Mouse (Mus musculus) hindlimb bud, embryonic 11.5 days (tissue): Measurements from ENCODE around the gene Epn2.
"Not testable (repeated sequence)": the region's sequence is repeated elsewhere in the genome, so short reads cannot be mapped to it uniquely, and the experiment has no call there.

Experiments used
- DNase-seq: peaks from one replicate; pipeline ENCODE4 v3.0.0-alpha.2; 2012; ENCODE audit warnings: low read depth, low spot score; ENCODE audit errors: extremely low spot score

The Epn2 gene

DNA sequence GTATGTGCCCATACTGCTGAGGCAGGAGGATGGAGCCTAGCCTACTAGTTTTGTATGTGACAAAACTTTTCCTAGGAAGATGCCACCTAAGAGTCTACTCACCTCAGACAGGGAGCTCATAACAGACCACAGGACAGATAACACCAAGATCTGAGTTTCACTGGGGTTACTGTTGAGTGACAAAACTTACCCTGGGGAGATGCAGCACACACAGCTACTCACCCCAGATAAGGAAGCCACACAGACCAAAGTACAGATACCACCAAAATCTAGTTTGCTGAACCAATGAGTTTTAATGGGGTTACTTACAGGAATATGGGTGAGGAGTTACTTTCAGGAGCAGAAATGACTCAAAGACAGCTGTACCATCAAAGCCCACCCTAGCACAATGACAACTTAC lies 13.6 kb upstream of the Epn2 start:
- DNase-seq, result no peak

DNA sequence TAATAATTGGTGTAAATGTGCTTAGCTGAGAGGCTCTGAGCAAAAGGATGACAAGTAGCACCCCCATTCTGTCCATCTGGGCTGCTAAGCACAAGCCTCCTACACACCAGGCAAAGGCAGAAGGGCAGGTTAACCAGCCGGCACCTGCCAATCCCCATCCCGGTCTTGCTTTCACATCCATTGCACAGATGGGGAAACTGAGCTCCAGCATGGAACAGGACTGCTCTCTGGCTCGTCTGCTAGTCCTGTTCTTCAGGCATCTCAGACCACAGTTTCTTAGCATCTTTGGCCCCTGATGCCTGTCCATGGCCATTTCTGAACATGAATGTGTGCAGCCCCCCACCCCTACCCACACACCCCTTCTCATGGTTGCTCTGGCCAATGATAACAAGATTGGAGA lies 12.6 kb upstream of the Epn2 start:
- no peak for DNase-seq

DNA sequence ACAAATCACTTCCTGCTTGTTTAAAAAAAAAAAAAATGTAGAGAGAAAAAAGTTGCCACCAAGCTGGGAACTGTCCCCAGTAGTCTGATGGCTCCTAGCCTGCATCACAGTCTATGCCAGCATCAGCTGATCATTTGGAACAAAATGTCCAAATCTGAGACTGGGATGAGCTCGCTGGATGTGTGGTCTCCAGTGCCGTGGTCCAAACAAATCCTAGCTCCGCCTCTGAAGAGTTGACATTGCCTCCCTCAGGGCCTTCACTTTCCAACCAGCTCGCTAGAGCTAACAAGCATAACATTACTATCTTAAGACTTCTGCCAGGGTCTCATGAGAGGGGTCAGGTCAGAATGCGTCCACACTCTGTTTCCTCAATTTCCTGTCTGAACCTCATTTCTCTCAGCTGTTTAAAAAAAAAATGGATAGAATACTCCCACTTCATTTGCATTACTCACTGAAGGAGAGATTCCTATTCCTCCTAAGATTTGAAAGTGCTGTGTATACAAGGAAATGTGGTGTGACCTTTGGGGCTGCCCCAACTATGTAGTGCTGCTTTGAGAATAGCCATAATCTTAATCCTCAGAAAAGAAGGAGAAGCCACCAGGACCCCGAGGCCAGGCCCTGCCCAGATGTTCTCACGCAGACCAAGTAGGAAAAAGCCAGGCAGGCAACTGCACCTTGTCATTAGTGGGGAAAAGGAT lies 11.2 kb upstream of the Epn2 start:
- DNase-seq, result no peak

DNA sequence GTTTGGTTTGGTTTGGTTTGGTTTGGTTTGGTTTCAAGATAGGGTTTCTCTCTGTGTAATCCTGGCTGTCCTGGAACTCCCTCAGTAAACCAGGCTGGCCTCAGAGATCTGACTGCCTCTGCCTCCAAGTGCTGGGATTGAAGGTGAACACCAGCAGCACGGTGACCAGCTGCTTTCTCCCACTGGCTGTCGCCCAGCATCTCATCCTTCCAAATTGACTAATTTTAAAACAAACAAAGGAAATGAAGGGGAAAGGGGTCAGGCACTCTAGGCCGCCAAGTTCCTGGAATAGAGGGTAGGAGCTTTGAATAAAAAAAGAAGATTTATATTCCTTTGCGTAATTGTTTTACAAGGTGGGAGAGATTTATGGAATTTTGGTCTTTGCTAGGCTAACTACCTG lies 5.9 kb upstream of the Epn2 start:
- DNase-seq, result no peak

DNA sequence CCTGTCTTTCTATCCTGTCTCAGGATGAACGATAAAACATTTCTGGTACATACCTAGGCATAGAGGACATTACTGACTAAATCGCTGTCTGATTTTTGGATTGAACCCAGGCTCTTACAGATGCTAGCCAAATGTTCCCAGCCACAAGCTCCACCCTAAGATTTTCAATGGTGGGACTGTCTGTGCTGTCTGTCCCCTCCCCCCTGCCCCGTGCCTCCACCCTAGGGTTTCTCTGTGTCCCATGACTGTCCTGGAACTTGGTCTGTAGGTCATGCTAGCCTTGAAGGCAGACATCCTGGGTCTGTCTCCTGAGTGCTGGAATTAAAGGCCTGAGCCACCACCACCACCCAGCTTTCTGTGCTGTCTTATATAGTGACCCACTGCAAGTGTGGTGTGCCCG lies 5.3 kb upstream of the Epn2 start:
- no peak for DNase-seq

DNA sequence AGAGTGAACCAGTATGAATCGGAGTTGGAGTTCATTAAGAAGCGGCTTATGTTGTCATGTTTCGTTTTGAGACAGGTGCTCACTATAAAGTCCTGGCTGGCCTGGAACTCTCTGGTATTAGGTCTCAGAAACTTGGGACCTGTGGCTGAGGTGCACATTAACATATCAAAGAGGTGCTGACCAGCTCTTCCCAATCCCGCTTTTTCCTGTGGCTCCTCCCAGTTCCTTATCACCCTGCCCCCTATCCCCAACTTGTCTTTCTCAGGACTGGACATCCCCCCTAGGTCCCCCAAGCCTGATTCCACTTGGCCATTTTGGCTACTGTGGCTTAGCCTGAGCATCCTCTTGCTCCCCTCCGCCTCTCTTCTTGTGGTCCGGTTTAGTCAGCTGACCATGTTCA lies 4.6 kb upstream of the Epn2 start:
- no peak for DNase-seq

DNA sequence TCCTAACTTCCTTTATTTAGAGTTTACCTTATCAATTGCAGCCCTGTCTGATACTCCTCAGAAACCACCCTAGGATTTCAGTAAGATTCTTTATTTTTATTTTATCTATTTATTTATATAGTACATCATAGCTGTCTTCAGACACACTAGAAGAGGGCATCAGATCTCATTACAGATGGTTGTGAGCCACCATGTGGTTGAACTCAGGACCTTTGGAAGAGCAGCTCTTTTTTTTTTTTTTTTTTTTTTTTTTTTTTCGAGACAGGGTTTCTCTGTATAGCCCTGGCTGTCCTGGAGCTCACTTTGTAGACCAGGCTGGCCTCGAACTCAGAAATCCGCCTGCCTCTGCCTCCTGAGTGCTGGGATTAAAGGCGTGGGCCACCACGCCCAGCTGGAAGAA lies 3.3 kb upstream of the Epn2 start:
- DNase-seq, result not testable (repeated sequence)

DNA sequence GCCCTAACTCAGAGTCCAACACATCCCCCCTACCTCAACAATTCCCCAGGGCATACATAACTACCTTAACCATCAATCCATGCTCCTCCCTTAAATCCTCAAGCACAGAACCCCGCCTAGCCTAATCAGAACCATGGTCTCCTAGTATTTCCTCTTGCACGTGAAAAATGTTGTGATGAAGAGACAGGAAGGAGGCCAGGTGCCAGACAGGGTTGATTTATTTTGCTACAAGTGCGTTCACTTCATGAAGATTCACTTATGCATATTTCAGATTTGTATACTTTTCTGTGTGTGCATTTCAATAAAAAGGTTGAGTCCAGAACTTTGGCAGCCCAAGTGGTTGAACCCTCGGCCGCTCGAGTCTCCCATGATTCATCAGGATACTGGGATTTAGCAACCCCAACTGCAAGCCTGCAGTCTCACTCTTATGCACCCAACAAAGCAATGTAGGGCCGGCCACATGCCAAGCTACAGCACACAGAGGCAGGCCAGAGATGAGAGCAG lies 443 bp upstream of the Epn2 start:
- DNase-seq, result no peak

DNA sequence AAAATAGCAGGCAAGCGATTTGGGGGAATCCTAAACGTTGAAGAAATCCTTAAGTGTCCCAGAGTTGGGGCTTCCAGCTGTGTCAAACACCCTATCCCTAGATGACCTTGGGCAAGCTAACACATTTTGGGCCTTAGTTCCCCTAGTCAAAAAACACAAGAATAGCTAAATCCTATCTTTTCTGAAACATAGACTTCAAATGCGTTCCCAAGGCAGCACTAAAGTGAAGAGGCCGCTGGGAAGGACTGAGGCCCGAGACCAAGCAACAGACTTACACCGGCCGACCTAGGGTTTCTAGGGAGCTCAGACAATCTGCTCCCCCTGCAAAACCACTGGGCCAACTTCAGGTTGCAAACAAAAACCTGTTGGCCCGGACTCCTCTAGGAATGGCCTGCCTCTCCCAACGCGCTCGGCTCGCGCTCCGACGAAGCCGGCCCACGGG lies 925 bp downstream of the Epn2 start:
- no peak for DNase-seq

DNA sequence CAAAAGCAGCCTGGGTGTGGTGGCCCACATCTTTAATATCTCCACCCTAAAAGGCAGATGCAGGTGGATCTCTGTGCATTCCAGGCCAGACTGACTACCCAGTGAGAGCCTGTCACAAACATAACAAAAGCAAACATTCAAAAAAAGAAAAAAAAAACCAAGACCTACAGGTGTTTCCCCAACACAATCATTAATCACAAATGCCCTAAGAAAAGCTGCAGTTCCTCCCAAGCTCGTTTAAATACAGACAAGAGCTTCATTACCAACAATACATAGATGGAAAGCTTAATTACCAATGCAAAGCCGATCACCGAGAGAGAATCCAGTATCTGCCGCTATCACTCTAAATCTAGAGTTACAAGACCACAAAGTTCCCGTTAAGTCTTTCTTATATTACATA lies 1.5 kb downstream of the Epn2 start:
- DNase-seq, result no peak

DNA sequence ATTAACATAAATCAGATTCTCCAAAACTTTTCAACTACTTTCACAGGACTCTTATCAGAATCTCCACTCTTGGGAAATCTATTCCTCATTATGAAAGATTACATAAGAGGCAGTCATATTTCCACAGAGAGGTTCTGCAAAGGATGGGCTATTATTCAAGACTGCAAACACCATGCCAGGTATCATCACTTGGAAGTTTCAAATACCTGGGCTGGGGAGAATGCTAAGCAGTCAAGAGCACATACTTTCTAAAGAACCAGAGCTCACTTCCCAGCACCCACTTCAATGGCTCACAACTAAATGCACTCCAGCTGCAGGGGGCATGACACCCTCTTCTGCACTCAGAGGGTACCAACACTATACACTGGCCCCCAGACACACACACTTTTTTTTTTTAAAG lies 2.1 kb downstream of the Epn2 start:
- DNase-seq, result no peak

DNA sequence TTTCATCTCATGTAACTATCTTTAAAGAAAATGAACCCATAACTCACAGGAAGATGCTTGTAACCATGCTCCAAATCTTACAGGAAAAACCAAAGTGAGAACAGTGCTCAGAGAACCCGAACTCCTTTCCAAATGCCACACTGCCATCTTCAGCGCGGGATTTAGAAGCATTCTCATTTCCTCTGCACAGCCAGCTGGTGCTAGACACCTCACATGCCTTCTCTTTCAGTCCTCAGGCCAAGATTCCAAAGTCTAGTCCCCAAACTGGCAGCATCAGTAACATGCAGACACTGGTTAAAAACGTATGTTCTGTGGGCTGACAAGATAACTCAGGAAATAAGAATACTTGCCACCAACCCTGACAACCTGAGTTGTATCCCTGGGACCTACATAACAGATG lies 6.2 kb downstream of the Epn2 start:
- no peak for DNase-seq

DNA sequence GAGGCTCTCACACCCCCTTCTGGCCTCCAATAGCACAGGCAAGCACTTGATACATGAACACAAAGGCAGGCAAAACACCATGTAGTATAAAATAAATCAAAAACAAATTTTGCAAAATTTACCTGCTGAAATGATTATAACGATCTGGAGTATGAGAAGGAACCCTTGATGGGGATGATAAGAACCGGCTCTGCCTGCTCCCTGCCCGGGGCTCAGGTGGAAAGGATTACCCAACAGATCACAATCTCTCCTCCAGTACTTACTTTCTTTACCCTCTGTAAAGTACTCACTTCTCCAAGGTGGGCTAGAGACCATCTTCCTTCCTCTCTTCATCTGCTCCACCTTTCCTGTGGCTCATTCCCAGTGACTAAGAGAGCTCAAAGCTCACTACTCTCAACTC lies 8.3 kb downstream of the Epn2 start:
- DNase-seq, result no peak

DNA sequence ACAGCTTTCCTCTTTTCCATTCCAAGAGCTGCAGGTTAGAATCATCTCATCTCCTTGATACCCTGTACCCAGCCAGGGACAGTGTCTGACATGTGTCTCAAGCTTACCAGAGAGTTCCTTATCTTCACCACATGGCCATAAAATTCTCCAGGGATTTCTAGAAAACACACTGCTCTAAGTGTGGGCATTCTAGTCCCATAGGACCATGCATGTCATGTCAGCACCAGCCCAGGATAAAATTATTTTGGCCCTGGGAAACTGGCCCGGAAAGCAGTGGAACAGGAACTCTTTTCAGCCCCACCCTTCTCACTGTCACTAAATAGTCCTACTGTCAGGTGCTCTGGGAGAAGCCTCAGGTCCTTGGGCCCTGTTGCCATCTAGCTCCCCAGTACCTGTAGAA lies 9.8 kb downstream of the Epn2 start:
- DNase-seq, result no peak

DNA sequence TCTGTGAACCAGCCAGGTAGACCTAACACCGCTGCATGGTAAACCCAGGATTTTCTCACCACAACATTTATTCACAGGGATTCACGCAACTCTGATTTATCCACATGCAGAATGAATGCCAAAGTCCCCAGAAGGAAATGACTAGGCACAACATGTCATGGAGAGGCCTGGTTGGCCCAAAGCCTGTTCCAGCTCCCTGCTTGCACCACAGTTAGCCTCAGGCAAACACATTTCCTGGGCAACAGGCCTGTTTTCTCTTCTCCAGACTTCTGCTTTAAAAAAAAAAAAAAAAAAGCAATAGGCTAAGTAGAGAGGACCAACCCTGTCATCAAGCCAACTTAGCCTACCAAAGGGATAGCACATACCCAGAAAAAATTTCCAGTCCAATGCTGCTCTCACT lies 14.9 kb downstream of the Epn2 start:
- no peak for DNase-seq

DNA sequence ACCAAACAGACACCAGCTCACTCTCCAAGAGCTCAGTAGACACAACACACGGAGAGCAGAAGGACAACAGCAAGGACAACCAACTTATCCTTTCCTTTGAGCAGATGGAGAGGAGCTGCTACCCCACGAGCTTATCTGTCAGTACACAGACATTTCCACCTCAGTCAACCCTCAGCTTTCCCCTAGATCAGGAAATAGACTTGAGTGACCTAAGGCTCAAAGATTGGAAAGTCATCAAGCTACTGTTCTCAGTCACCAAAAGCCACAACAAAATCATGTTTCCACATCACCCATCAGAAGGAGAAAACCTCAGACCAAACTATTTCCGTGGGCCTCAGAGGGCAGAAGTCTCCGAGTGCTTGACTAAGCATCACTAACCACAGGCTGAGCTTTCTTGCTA lies 15.5 kb downstream of the Epn2 start:
- DNase-seq, result no peak

DNA sequence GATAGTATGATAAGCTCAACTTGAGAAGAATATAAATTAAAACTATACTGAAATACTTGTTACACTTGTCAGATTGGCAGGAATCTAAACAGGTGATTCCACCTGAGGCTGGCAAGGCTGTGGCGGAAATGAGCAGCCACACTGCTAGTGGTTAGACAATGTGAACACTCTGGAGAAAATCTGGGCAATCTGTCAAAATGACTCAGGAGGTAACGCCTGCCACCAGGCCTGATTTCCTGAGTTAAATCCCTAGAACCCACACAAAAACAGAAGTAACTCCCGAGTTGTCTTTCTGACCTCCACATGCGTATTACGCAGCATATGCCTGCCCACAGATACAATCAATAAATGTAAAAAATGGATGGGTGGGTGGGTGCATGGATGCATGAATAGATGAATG lies 17.1 kb downstream of the Epn2 start:
- no peak for DNase-seq

DNA sequence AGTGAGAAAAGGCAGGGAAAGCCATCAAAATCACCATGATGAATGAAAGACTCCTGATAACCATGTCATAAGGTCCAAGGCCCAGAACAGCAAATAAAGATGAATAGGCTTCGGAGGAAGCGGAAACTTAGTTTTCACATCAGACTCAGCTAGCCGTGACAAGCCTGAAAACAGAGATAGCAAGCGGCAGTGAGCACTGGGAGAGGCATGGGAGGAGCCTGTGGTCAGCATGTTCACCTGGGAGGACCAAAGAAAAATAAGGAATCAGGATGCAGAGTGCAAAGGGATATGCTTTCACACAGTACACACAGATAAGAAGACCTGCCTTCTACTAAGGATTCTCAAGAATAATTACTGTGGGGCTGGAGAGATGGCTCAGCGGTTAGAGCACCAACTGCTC lies 19.9 kb downstream of the Epn2 start:
- DNase-seq, result no peak

DNA sequence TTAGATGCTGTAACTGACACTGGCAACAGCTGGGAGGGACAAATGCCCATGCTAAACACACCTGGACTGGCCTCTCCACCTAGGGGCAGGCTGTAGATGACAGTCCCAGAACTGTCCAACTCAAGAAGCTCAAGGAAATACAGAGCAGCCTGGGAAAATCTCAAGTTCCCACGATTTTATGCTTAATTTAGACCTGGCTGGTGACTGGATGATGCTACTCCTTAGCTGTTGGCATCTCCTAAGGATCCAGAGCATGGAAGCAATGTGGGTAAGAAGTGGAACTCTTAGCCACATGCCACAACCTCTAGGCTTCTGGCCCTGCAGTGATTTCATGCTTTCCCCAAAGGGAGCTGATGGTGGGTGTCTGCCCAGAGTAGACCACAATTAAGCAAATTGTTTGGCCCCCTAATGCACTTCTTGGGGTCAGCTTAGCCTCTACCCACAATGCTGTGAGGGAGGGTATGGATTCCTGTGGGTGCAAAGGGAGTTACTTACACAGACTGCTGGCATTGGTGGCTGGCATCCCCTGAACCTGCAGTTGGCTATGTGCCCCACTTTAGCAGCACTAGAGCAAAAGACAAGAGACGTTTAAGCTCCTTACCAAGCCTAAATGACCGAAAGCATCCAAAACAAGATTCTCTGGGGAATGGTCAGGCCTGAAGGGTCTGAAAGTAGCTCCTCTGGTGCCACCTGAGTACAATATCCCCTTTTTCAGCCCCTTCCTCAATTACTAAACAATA lies 26.3 kb downstream of the Epn2 start:
- DNase-seq, result no peak

DNA sequence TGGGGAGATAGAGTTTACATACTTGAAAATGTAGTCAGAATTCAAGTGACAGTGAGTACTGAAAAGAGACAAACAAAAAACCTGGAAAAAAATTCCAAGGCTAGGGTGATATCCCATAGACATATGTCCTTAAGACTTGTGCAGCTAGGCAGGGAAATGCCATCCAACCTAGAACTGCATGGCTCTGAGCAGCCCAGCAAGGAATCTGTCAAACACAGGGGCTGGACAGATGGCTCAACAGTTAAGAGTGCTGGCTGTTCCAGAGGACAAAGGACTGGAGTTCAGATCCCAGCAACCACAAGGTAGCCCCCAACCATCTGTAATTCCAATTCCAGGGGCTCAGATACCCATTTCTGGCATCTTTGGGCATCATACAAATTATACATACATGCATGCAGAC lies 28.9 kb downstream of the Epn2 start:
- DNase-seq, result no peak

DNA sequence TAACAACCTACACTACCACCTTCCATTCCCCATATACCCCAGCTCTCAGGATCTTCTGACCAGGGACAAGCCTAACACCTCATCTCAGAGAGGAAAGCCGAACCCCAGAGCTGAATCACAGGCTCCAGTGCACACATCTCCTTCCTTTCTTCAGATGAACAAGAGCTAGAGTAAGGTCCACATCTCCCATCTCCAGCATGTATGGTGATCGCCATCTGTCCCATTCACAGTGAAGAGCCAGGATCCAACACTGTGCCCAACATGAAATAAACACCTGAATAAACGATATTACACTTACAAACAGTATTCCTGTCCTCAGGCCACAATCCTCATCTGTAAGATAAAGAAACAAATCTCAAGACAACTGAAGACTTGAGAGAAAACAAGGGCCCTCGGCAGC lies 31.8 kb downstream of the Epn2 start:
- no peak for DNase-seq

DNA sequence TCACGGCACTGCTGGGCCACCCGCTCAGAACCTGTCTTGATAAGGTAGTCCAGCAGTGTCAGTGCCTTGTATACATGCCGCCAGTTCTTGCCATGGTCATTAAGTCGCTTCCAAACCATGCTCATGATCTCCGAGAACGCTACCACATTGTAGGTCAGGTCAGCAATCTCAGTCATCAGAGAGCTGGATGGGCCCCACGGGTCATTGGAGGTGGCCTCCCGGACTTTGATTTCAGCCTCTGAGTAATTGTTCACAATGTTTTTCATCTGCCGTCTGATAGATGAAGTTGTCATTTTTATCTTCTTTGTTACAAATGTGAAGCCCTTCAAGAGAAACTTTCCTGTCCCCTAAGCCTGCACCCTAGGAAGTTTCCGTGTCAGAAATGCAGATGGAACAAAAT lies 33.0 kb downstream of the Epn2 start:
- DNase-seq, result no peak

DNA sequence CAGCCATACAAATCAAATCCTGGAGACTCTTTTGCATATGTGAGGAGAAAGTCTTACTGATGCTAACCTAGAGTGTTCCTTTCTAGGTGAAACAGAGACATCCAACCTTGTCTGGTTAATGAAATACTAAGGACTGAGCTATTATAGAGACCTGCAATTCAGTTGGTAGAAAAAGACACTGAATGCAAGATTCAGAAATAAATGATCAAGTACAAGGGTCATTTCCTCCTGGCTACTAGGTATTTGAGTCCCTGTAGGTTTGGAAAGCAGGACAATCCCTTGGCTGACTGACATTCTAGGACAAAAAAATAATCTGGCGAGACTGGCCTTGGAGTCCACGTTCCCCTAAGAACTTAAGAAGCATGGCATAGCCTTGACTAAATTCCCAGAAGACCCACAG lies 33.9 kb downstream of the Epn2 start:
- no peak for DNase-seq
